Mouse (Mus musculus) midbrain, embryonic 10.5 days (tissue): ENCODE results near the gene Mpdz. TPM values are rescaled to one million over a fixed set of nuclear protein-coding genes. Genes with fewer than 3 reads are reported as not detected.

Source experiments
- DNase-seq: peaks from one replicate; pipeline ENCODE4 v3.0.0-alpha.2; 2017; ENCODE audit warnings: low spot score
- H3K27ac ChIP-seq: fragments of 300-500 bp; sonication (generic); replicated peaks from 2 replicates; pipeline ENCODE4 v1.5.1; 2016; ENCODE audit warnings: mild to moderate bottlenecking
- H3K27me3 ChIP-seq: fragments of 300-500 bp; sonication (generic); 2 replicates; pipeline ENCODE4 v1.6.1; 2016; ENCODE audit warnings: low read depth, mild to moderate bottlenecking; ENCODE audit not compliant: poor library complexity, severe bottlenecking
- H3K36me3 ChIP-seq: fragments of 300-500 bp; sonication (generic); 2 replicates; pipeline ENCODE4 v1.6.1; 2016; ENCODE audit warnings: mild to moderate bottlenecking, moderate library complexity
- H3K4me1 ChIP-seq: fragments of 300-500 bp; sonication (generic); 2 replicates; pipeline ENCODE4 v1.6.1; 2016
- H3K4me3 ChIP-seq: fragments of 300-500 bp; sonication (generic); 2 replicates; pipeline ENCODE4 v1.5.1; 2016; ENCODE audit warnings: mild to moderate bottlenecking, moderate library complexity
- H3K9me3 ChIP-seq: fragments of 300-500 bp; sonication (generic); replicated peaks from 2 replicates; pipeline ENCODE4 v1.6.1; 2016; ENCODE audit warnings: mild to moderate bottlenecking
- WGBS: fragments of 180-500 bp; shearing (Covaris S2); methylation state at CpG from one replicate; pipeline ENCODE4 v1.1.7; 2016; 5-methylcytosine and 5-hydroxymethylcytosine counted together
- polyA plus RNA-seq: library from polyadenylated mRNA; unstranded; fragments of >200 nt; fragmentation: Nextera tagmentation; extraction: Ambion mirVana; gene quantifications from 2 replicates; pipeline ENCODE4 v1.2.1, GENCODE M21; 2016

Mpdz gene
- polyA plus RNA-seq, 1 experiment from 2014 or later = 41.2 TPM

DNA sequence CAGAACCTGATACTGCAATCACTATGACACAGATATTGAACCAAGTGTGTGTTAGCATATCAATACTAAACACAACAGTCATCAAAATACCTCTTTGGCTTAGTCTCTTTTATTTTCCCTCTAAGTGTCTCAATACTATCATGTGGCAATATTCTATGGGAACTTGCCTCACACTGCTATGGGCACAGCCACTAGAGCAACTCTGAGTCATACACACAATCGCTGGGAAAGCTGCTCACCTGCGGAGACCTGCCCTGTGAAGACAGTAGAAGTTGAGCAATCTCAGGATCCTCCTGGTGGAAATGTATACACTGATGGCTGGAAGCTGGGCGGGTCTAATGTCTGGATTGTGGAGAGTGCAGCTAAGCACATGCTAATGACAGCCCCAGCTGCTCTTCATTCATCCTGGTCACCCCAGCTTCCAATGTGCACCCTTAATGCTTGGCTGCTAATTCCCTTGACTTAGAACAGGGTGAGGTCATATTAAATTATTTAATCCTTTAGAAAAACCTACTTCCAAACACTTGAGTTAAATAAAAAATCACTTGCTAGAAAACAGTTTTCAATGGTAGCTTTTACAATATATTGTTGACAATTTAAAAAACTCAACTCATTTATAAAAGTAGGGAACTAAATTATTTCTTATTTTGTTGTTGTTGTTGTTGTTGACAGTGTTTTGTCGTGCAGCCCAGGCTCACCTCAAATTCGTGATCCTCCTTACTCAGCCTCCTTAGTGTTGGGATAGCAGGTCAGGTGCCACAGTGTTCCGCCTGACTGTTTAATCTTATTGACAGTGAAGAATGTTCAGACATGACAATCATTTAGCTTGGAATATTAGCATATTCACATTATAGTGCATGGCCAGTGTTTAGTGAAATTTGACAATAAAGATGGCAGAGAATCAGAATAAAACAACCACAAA, 189.5 kb downstream of the Mpdz start:
- Histone ChIP-seq H3K36me3 (no peaks in the 10 kb centered on the region), H3K27me3 (no peaks in the 10 kb centered on the region), H3K4me3 (no peak overlapping the region), H3K9me3 (no peaks in the 10 kb centered on the region), H3K27ac (no peak overlapping the region), H3K4me1 (peaks cover 4% of the 10 kb centered on the region; the same call in 1 of the 2 replicates)
- 76% methylated on average over 6 of the region's 6 CpGs for WGBS
- no peak for DNase-seq

GRCm38 (mm10) chr4:81252334-81252733, 190.3 kb downstream of the Mpdz start:
- Histone ChIP-seq H3K27ac (no peak overlapping the region), H3K9me3 (no peaks in the 10 kb centered on the region), H3K36me3 (no peaks in the 10 kb centered on the region), H3K27me3 (no peaks in the 10 kb centered on the region), H3K4me3 (no peak overlapping the region), H3K4me1 (peaks cover 4% of the 10 kb centered on the region; the same call in 1 of the 2 replicates)
- no peak for DNase-seq
- WGBS = 98% methylated on average over 1 of the region's 1 CpGs

- DNase-seq = peak; percentile 67
- WGBS = 15% methylated on average over 5 of the region's 5 CpGs
These were observed 190.7 kb downstream of the Mpdz start for GRCm38 (mm10) chr4:81251934-81252333.

DNA sequence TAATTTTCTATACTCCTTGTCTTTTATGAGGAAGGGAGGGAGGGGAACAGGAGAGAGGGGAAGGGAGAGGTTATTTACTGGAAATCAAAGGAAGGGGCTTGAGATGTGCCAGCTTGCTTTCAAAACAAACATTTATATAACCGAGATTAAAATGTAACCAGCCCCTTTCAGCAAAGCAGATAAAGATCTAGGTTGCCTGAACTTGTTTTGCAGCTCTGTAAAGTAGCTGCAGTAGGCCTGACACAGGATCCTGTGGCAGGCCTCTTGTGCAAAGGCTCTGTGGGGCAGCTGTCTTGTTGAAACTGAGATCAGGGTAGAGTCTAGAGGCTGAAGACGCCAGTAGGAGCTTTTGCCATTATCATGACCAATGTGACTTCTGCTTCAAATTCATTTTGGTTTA, 193.4 kb downstream of the Mpdz start:
- Histone ChIP-seq H3K27me3 (no peaks in the 10 kb centered on the region), H3K27ac (no peak overlapping the region), H3K36me3 (no peaks in the 10 kb centered on the region), H3K4me3 (no peak overlapping the region), H3K4me1 (peaks cover 4% of the 10 kb centered on the region; the same call in 1 of the 2 replicates), H3K9me3 (no peaks in the 10 kb centered on the region)
- 82% methylated on average over 2 of the region's 2 CpGs for WGBS
- DNase-seq = no peak

More at GRCm38 (mm10) chr4:81251934-81252333, 190.7 kb downstream of the Mpdz start:
- H3K27ac ChIP-seq = no peak overlapping the region
- H3K4me3 ChIP-seq = no peak overlapping the region
- no peaks in the 10 kb centered on the region for H3K9me3 ChIP-seq
- H3K27me3 ChIP-seq = no peaks in the 10 kb centered on the region
- H3K36me3 ChIP-seq = no peaks in the 10 kb centered on the region
- peaks cover 4% of the 10 kb centered on the region; the same call in 1 of the 2 replicates for H3K4me1 ChIP-seq

DNA sequence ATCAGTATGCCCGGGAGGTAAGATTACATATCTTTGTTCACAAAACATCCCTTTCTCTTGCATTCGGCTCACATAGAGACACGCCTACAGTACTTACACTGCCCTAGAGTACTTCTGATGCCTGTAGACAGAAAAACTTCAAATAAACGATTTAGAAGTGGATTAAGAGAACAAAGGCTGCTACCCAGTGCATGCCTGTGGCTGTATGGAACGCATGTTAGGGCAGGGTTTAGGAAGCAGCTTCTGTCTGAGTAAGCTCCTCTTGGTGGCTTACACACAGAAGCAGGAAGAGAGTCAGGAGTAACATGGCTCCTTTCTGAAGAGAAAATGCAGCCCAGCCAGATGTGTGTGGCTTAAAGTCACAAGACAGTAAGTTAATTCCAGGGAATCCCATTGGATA, 206.4 kb downstream of the Mpdz start:
- Histone ChIP-seq H3K4me3 (no peak overlapping the region), H3K27me3 (no peaks in the 10 kb centered on the region), H3K9me3 (no peaks in the 10 kb centered on the region), H3K27ac (no peak overlapping the region), H3K4me1 (no peaks in the 10 kb centered on the region), H3K36me3 (no peaks in the 10 kb centered on the region)
- no peak for DNase-seq
- 81% methylated on average over 5 of the region's 5 CpGs for WGBS
